Mouse (Mus musculus) Patski (cell line): ENCODE data around the gene Neurl3. TPM values are rescaled to one million over a fixed set of nuclear protein-coding genes. Genes with fewer than 3 reads are reported as not detected.

ENCODE experiments used
- ATAC-seq: fragments of 100-300 bp; one replicate; pipeline ENCODE4 v1.8.0; 2021
- CTCF ChIA-PET: fragments of 350-600 bp; sonication (Branson Sonifier 250); formaldehyde crosslinking; loops from one replicate; lab custom pipeline; 2022; ENCODE audit warnings: inconsistent platforms; lab: Charles Lee
- POLR2A ChIA-PET: fragments of 350-600 bp; sonication (Branson Sonifier 250); formaldehyde crosslinking; loops from one replicate; lab custom pipeline; 2022; ENCODE audit warnings: antibody characterized with exemption, inconsistent platforms; lab: Charles Lee
- DNase-seq: peaks from one replicate; pipeline ENCODE4 v3.0.0-alpha.2; 2011; ENCODE audit warnings: low read depth, low spot score
- H3K27me3 ChIP-seq: fragments of 371-371 bp; one replicate; pipeline ENCODE4 v1.5.1; 2021
- CTCF ChIP-seq: fragments of 100-300 bp; IDR thresholded peaks from one replicate; pipeline ENCODE4 v1.5.1; 2021
- in situ Hi-C: fragments of 300-500 bp; cut with MboI; formaldehyde crosslinking; loops from 3 replicates; pipeline ENCODE4 v1.11.1; 2018; ENCODE audit warnings: low pct_unique_long_range_greater_than_20kb, mixed read lengths
- polyA plus RNA-seq: library from polyadenylated mRNA; unstranded; gene quantifications from one replicate; pipeline ENCODE4 v1.2.3, GENCODE M21; 2021

The Neurl3 gene
- polyA plus RNA-seq, 1 experiment from 2014 or later = 2.7 TPM

DNA sequence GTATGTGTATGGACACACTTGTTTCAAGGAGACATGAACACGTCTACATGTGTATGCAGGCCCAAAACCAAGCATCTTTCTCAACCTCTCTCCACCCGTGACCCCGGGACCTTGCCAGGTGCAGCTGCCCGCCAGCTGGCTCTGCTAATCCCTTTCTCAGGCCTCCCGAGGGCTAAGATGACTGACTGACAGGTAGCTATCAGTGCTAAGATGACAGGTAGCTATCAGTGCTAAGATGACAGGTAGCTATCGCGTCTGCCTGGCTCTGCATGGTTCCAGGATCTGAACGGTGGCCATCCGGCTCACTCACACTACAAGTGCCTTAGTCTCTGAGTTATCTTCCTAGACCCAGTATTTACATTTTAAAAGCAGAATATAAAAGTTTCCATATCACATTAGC lies 46.0 kb downstream of the Neurl3 start:
- POLR2A ChIA-PET = no interaction called here
- CTCF ChIA-PET = interaction anchor here (1.5 kb wide), 1 partner anchor 22 kb away, joined by 3 read pairs; no protein-coding TSS in a partner anchor
- H3K27me3 ChIP-seq = no peaks in the 10 kb centered on the region
- TF ChIP-seq CTCF = no peak
- DNase-seq (no peak), ATAC-seq (no peak)
- in situ Hi-C loops = no loop called here

GRCm38 (mm10) chr1:36224648-36225047 lies 49.8 kb downstream of the Neurl3 start:
- in situ Hi-C loops = no loop called here
- ATAC-seq (no peak), DNase-seq (no peak)
- ChIA-PET CTCF (interaction anchor here (0.8 to 2.7 kb wide), 4 partner anchors 11 to 69 kb away, joined by 3 to 7 read pairs (median 4); no protein-coding TSS in a partner anchor), POLR2A (interaction anchor here (0.6 to 0.8 kb wide), 2 partner anchors 19 to 37 kb away, joined by 3 to 4 read pairs; no protein-coding TSS in a partner anchor)
- H3K27me3 ChIP-seq = no peaks in the 10 kb centered on the region
- peak; percentile 54 for TF ChIP-seq CTCF

Other genes starting within 250 kb of the Neurl3 start
- 207 TPM for gene Hs6st1, start 206.3 kb downstream of the Neurl3 start, polyA plus RNA-seq
- 77.3 TPM for gene Uggt1, start 30.0 kb downstream of the Neurl3 start, polyA plus RNA-seq
- gene Arid5a, start 33.1 kb upstream of the Neurl3 start, polyA plus RNA-seq = 9.2 TPM
- 61.5 TPM for gene Kansl3, start 94.5 kb upstream of the Neurl3 start, polyA plus RNA-seq
- gene Fer1l5, start 97.6 kb upstream of the Neurl3 start, polyA plus RNA-seq = 3.8 TPM
- gene Lman2l, start 170.6 kb upstream of the Neurl3 start, polyA plus RNA-seq = 34.6 TPM
- gene Cnnm4, start 196.9 kb upstream of the Neurl3 start, polyA plus RNA-seq = 5.7 TPM
- gene Cnnm3, start 237.2 kb upstream of the Neurl3 start, polyA plus RNA-seq = 19.2 TPM